Mouse (Mus musculus) bone marrow, adult 2 months (tissue): ENCODE results near the gene Acaa1b.

Experiments used
- CTCF ChIP-seq: fragments of 200-500 bp; IDR thresholded peaks from 2 replicates; pipeline ENCODE4 v1.5.1; 2011; ENCODE audit warnings: low read length, control low read depth; ENCODE audit not compliant: control insufficient read depth, insufficient read depth
- POLR2A ChIP-seq: fragments of 200-500 bp; IDR thresholded peaks from 2 replicates; pipeline ENCODE4 v1.6.1; 2011; ENCODE audit warnings: low read depth, mild to moderate bottlenecking, control low read depth, low read length, borderline replicate concordance; ENCODE audit not compliant: control insufficient read depth

DNA sequence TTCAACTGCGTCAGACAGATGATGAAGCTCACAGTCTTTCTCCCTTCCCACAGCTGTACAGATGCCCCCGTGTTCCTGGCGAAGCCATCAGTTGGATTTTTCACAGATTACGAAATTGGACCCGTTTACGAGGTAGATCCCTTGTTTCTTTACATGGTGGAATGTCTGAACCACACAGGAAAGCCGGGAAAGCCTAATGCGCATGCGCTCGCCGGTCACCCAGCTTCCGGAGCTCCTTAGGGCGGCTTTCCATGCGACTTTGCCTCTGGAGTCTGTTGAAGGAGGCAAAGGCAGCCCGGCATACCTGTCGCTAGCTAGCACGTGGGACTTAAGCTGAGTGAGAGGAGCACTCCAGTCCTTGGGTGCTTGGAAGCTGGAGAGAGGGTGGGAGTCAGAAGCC lies 42.0 kb downstream of the Acaa1b start:
- TF ChIP-seq CTCF (no peak), POLR2A (no peak)
